Mouse (Mus musculus): ENCODE data around the gene Elk3.

GRCm38 (mm10) chr10:93316909-93317308 is 6.0 kb upstream of the Elk3 start:
- TF ChIP-seq HCFC1 (IDR thresholded peaks at IDR 0.05; ENCODE audit: borderline replicate concordance, insufficient read depth, low read length) = no peak
- no peak for TF ChIP-seq ZNF384 (IDR thresholded peaks at IDR 0.05; ENCODE audit: low read depth, low read length)
